Mouse (Mus musculus): ENCODE measurements at regions not wholly inside any gene's neighbourhood (a gene's known extent, or its start where the extent isn't known, plus 50 kb on each side); places are given as distances from the start of the nearest gene placed in this dataset.
"Not testable (repeated sequence)": the region's sequence is repeated elsewhere in the genome, so short reads cannot be mapped to it uniquely, and the experiment has no call there.

GRCm38 (mm10) chr12:113701841-113702240 is 158.1 kb downstream of the Adam6a start:
- DNase-seq (ENCODE audit: low spot score), result not testable (repeated sequence)

GRCm38 (mm10) chr12:113716406-113716805 is 172.7 kb downstream of the Adam6a start:
- peak; percentile 70 for DNase-seq (ENCODE audit: low spot score)

GRCm38 (mm10) chr12:113735847-113736246 is 192.1 kb downstream of the Adam6a start:
- DNase-seq (ENCODE audit: low spot score), result peak; percentile 48

- DNase-seq (ENCODE audit: low spot score), result no peak
These were observed 202.6 kb downstream of the Adam6a start for GRCm38 (mm10) chr12:113746277-113746676.

- no peak for DNase-seq (ENCODE audit: low spot score)
These were observed 204.3 kb downstream of the Adam6a start for GRCm38 (mm10) chr12:113747987-113748386.

DNA sequence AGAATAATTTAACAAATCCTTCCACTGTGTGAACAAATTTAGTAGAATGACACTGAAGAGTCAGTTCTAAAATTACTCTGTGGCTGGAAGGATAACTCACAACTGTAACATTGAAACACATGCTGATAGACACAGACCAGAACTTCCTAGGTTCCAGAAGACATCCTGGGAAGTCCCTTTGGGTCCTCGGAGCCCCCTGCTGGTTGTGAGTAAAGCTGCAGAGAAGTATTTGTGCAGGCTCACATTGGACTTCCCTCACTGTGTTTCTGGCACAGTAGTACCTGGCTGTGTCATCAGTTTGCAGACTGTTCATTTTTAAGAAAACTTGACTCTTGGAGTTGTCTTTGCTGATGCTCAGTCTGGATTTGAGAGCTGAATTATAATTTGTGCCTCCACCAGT is 225.9 kb downstream of the Adam6a start:
- no peak for DNase-seq (ENCODE audit: low spot score)

GRCm38 (mm10) chr12:113795876-113796275 is 252.2 kb downstream of the Adam6a start:
- DNase-seq (ENCODE audit: low spot score), result peak; percentile 47

DNA sequence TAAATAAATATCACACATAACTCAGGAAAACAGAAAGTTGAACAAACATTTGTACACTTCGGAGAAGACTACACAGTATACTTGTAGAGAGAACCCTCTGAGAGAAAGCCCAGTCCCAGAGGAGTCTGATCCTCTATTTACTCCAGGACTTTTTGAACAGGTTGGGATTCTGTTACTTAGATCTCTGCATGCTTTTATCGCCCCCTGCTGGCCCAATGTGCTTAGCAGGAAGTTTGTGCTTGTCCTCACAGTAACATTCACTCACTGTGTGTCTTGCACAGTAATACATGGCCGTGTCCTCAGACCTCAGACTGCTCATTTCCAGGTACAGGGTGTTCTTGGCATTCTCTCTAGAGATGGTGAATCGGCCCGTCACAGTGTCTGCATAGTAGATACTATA is 282.7 kb downstream of the Adam6a start:
- DNase-seq (ENCODE audit: low spot score), result no peak

- peak; percentile 64 for DNase-seq (ENCODE audit: low spot score)
These were observed 315.2 kb downstream of the Adam6a start for GRCm38 (mm10) chr12:113858893-113859292.

DNA sequence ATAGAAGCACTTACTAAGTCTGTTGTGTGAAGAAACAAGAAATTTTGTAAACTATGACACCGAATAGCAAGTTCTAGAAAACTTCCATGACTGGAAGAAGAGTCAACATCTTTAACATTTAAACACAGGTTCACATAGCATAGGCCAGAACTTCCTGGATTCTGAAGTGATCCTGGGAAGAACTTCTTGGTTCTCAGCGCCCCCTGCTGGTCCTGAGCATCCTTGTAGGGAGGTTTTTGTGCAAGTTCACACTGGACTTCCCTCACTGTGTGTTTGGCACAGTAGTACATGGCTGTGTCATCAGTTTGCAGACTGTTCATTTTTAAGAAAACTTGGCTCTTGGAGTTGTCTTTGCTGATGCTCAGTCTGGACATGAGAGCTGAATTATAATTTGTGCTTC is 335.1 kb downstream of the Adam6a start:
- peak; percentile 44 for DNase-seq (ENCODE audit: low spot score)

DNA sequence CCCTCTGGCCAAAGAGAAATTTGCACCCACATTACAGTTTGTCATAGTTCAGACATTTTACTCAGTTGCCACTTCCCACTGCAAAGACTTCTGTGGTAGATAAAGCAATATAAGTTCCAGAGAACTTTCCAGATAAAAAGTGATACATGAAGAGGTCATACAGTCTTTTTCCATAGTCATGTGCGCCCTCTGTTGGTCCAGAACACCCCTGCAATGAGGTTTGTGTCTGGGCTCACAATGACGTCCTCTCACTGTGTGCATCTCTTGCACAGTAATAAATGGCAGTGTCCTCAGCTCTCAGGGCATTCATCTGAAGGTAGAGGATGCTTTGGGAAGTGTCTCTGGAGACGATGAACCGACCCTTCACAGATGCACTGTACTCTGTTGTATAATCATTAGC is 352.4 kb downstream of the Adam6a start:
- DNase-seq (ENCODE audit: low spot score), result no peak

- no peak for DNase-seq (ENCODE audit: low spot score)
These were observed 362.8 kb downstream of the Adam6a start for GRCm38 (mm10) chr12:113906459-113906858.

GRCm38 (mm10) chr12:113907751-113908150 is 364.0 kb downstream of the Adam6a start:
- DNase-seq (ENCODE audit: low spot score), result no peak

DNA sequence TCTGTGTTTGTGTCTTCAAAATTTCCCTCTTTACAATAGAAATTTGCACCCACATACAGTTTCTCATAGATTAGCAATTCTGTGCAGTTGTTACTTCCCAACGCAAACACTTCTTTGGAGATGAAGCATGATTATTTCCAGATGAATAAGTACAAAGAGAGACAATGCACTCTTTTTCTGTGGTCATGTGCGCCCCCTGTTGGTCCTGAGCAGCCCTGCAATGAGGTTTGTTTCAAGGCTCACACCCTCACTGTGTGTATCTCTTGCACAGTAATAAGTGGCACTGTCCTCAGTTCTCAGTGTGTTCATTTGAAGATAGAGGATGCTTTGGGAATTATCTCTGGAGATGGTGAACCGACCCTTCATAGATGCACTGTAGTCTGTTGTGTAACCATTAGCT is 368.1 kb downstream of the Adam6a start:
- DNase-seq (ENCODE audit: low spot score), result no peak

GRCm38 (mm10) chr12:113940721-113941120 is 397.0 kb downstream of the Adam6a start:
- no peak for DNase-seq (ENCODE audit: low spot score)

DNA sequence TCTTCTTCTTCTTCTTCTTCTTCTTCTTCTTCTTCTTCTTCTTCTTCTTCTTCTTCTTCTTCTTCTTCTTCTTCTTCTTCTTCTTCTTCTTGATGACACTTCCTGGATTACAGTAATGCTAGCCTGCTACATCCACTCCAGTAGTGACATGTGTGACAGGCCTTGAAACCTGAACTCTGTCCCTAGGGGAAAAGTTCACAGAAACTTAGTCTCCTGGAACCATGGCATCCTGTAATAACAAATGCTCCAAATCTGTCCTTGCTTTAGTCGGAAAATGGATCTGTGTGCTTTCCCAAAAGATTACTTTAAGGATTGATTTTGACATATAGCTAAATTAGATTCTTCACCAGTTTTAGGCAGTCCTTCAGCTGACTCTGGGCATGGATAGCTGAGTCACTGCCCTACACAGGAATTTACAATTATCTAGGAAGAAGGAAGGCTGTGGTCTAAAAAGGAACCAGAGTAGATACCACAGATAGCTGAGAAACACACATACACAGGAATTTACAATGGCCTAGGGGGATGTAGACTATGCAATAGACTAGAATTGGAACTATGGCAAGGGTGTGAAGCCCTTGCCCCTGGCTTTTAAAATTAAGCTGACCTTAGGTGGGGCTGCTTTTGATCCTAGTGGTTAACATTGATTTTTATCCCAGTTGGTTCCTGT is 400.1 kb downstream of the Adam6a start:
- not testable (repeated sequence) for DNase-seq (ENCODE audit: low spot score)

GRCm38 (mm10) chr12:113945786-113946185 is 402.1 kb downstream of the Adam6a start:
- not testable (repeated sequence) for DNase-seq (ENCODE audit: low spot score)

- not testable (repeated sequence) for DNase-seq (ENCODE audit: low spot score)
These were observed 404.3 kb downstream of the Adam6a start for GRCm38 (mm10) chr12:113948017-113948416.

DNA sequence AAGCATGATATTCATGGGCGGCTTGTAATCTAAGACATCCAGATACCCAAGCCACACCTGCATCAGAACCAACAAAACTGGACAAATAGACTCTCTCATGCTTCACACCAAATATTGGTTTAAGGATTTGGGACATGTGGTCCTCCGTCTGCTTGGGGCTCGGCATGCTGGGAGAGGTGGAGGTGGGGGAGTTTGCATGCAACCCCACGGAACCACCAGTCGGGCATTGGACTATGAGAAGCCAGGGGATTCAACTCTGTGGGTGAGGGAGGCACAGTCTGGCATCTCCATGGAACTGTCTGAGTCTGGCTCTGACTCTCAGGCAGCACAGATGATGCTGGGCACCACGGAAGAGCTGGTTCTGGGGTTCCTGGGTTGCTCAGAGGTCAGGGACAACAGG is 430.6 kb downstream of the Adam6a start:
- DNase-seq (ENCODE audit: low spot score), result peak; percentile 44

DNA sequence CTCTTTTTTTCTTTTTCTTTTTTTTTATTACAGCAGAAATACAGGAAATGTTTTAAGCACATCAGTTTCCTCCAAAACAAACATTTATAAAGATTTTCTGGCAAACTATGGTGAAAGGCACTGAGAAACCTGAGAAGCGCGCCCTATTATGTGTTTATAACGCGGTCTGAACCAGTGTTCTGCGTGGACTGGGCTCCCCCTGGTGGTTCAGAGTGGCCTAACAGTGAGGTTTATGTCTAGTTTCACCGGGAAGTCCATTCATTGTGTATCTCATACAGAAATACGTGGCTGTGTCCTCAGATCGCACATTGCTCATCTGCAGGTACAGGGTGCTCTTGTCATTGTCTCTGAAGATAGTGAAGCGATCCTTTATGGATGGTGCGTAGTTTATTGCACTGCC is 437.9 kb downstream of the Adam6a start:
- peak; percentile 90 for DNase-seq (ENCODE audit: low spot score)

GRCm38 (mm10) chr12:113987233-113987990 is 443.7 kb downstream of the Adam6a start:
- DNase-seq (ENCODE audit: low spot score), result no peak

DNA sequence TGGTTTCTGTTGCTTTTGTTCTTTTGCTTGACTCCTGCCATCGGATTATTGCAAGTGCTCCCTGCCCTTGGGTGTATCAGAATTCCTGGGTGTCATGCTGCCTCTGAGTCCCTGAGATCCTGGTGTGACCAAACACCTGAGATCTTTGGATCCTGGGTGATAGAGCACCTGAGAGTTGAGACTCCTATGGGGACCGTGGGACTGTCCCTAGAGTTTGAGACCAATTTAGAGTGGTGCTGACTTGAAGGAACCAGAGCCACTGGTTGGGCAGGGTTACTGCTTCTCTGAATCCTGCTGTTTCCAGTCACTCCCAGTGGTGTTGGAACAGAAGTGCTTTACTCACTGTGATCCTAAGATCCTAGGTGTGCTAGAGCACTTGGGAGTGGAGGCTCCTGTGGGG is 448.7 kb downstream of the Adam6a start:
- peak; percentile 36 for DNase-seq (ENCODE audit: low spot score)

DNA sequence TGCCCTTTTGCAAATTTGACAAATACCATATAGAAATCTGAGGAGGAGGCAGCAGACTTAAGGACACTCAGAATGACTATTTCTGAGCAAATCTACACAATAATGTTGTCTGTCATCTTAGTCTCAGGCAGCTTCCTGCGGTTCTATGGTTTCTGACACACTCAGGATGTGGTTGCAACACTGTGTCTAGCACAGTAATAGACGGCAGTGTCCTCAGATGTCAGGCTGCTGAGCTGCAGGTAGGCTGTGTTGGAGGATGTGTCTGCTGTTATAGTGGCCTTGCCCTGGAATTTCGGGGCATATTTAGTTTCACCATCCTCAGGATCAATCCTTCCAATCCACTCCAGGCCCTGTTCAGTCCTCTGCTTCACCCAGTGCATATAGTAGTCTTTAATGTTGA is 450.6 kb downstream of the Adam6a start:
- DNase-seq (ENCODE audit: low spot score), result not testable (repeated sequence)

DNA sequence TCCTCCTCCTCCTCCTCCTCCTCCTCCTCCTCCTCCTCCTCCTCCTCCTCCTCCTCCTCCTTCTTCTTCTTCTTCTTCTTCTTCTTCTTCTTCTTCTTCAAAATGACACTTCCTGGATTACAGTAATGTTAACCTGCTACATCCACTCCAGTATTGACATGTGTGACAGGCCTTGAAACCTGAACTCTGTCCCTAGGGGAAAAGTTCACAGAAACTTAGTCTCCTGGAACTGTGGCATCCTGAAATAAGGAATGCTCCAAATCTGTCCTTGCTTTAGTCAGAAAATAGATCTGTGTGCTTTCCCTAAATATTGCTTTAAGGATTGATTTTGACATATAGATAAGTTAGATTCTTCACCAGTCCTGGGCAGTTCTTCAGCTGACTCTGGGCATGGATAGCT is 464.8 kb downstream of the Adam6a start:
- DNase-seq (ENCODE audit: low spot score), result not testable (repeated sequence)
